Mouse (Mus musculus): ENCODE results near the gene Cgrrf1. TPM values are rescaled to one million over a fixed set of nuclear protein-coding genes. Genes with fewer than 3 reads are reported as not detected.
"Not testable (repeated sequence)": the region's sequence is repeated elsewhere in the genome, so short reads cannot be mapped to it uniquely, and the experiment has no call there.

The Cgrrf1 gene
- polyA plus RNA-seq, 1 experiment: 28.7 TPM

DNA sequence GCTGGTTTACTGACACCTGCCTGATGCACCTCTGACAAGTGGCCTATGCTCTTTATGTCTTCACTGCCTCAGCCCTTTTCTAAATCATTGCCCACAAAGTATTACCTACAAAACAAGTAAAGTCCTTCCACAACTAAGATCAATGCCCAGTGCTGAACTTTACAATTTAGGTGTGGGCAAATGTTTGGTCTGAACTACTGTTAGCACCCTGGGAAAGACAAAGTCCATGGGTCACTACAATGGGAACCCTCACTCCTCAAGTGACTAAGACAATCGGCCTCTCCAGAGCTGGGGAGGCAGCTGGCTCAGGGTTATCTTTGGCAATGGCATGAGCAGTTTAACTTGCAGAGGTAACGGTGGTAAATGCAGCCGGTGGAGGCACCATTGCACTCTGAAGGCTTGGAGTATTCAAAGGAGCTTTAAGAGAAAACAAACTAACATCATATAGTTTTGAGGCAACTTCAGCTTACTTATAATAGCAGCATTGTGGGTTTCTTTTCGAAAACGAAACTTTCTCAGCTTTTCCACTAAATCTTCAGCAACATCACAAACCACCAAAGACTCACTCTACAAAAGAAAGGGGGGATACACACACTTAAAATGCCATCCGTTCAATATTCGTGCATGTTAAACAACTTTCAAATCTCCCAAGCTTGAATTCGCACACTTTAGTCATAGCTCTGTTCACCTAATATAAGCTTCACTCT is 14.9 kb upstream of the Cgrrf1 start:
- TF ChIP-seq MYOG (IDR thresholded peaks at IDR 0.05; ENCODE audit: control insufficient read depth, extremely low read depth, insufficient read length): no peak
- H3ac ChIP-seq (ENCODE audit: control insufficient read depth, insufficient read length, low read depth): no peak overlapping the region
- no peaks in the 10 kb centered on the region for H3K27me3 ChIP-seq (ENCODE audit: control insufficient read depth, insufficient read depth, insufficient read length)
- no peak overlapping the region for H3K4me3 ChIP-seq (ENCODE audit: insufficient read depth, poor library complexity, severe bottlenecking)
- H3K36me3 ChIP-seq (ENCODE audit: control insufficient read depth, insufficient read depth): peaks cover 46% of the 10 kb centered on the region
- peaks cover 99% of the 10 kb centered on the region for H3K79me2 ChIP-seq (ENCODE audit: control insufficient read depth, insufficient read depth)
- peaks cover 70% of the 10 kb centered on the region for H3K79me3 ChIP-seq (ENCODE audit: low read depth)

- no peak overlapping the region for H3ac ChIP-seq (ENCODE audit: control insufficient read depth, insufficient read length, low read depth)
- no peak overlapping the region for H3K4me3 ChIP-seq (ENCODE audit: insufficient read depth, poor library complexity, severe bottlenecking)
- H3K27me3 ChIP-seq (ENCODE audit: control insufficient read depth, insufficient read depth, insufficient read length): no peaks in the 10 kb centered on the region
- TF ChIP-seq MYOG (IDR thresholded peaks at IDR 0.05; ENCODE audit: control insufficient read depth, extremely low read depth, insufficient read length) (no peak), MAX (IDR thresholded peaks at IDR 0.05) (no peak), CTCF (IDR thresholded peaks at IDR 0.05; ENCODE audit: control insufficient read depth, insufficient read depth, insufficient read length) (no peak), FOSL1 (IDR thresholded peaks at IDR 0.05; ENCODE audit: insufficient read depth, low read length, poor library complexity, severe bottlenecking) (no peak)
- peaks cover 30% of the 10 kb centered on the region for H3K36me3 ChIP-seq (ENCODE audit: control insufficient read depth, insufficient read depth)
- peaks cover 82% of the 10 kb centered on the region for H3K79me2 ChIP-seq (ENCODE audit: control insufficient read depth, insufficient read depth)
- H3K79me3 ChIP-seq (ENCODE audit: low read depth): peaks cover 63% of the 10 kb centered on the region
Measured at GRCm38 (mm10) chr14:46818743-46819142, 13.2 kb upstream of the Cgrrf1 start.

DNA sequence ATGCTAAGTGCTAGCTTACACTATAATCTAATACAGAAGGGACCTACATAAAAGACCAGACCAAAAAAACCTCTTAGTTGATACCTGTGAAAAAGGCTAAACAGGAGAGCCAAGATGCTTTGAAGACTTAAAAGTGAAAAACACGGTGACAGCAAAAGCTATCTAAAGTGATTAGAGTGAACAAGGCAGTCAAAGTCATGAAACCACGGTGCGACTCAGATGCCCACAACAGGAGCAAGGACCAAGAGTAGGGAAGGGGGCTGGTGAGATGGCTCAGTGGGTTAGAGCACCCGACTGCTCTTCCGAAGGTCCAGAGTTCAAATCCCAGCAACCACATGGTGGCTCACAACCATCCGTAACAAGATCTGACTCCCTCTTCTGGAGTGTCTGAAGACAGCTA is 12.0 kb upstream of the Cgrrf1 start:
- Histone ChIP-seq H3K36me3 (ENCODE audit: control insufficient read depth, insufficient read depth) (peaks cover 20% of the 10 kb centered on the region), H3K79me3 (ENCODE audit: low read depth) (peaks cover 58% of the 10 kb centered on the region), H3K79me2 (ENCODE audit: control insufficient read depth, insufficient read depth) (peaks cover 70% of the 10 kb centered on the region)
- not testable (repeated sequence) for H3ac ChIP-seq (ENCODE audit: control insufficient read depth, insufficient read length, low read depth); H3K27me3 ChIP-seq (ENCODE audit: control insufficient read depth, insufficient read depth, insufficient read length); H3K4me3 ChIP-seq (ENCODE audit: insufficient read depth, poor library complexity, severe bottlenecking)

DNA sequence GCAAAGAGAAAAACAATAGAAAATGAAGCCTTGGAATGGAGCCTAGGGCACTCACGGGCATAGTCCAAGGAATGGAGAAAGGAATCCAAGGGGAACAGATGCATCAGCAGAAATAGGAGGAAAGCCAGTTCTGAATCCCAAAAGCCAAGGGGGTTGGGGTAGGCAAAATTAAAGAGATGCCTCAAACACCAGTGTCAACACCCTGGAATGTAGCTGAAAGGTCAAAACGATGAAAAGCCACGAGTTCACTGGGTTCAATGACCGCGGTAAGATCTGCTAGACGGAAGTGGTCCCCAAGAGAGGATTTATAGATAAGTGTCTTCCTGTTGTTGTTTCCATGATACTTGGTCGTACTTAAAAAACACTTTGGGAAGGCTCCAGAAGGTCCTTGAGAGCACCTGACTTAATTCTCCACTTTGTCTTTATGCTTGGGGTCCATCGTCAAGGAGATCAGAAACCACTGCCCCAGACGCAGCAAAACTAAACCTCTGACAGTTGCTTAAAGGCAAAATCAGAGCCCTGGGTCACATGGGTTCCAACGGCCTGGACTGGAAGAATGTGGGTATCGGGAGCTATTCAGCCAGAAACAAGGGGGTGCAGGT is 10.6 kb upstream of the Cgrrf1 start:
- Histone ChIP-seq H3K27me3 (ENCODE audit: control insufficient read depth, insufficient read depth, insufficient read length) (no peaks in the 10 kb centered on the region), H3K36me3 (ENCODE audit: control insufficient read depth, insufficient read depth) (peaks cover 11% of the 10 kb centered on the region), H3ac (ENCODE audit: control insufficient read depth, insufficient read length, low read depth) (peak overlapping the region; percentile 99), H3K4me3 (ENCODE audit: insufficient read depth, poor library complexity, severe bottlenecking) (peak overlapping the region; percentile 87), H3K79me2 (ENCODE audit: control insufficient read depth, insufficient read depth) (peaks cover 56% of the 10 kb centered on the region), H3K79me3 (ENCODE audit: low read depth) (peaks cover 47% of the 10 kb centered on the region)
- TF ChIP-seq FOSL1 (IDR thresholded peaks at IDR 0.05; ENCODE audit: insufficient read depth, low read length, poor library complexity, severe bottlenecking) (no peak), USF1 (IDR thresholded peaks at IDR 0.05; ENCODE audit: low read depth) (peak; percentile 52)

GRCm38 (mm10) chr14:46821873-46822716 is 9.8 kb upstream of the Cgrrf1 start, which contains the start of gene Gmfb:
Gene Gmfb (minus strand): TSS chr14:46822242.
- H3K4me3 ChIP-seq (ENCODE audit: insufficient read depth, poor library complexity, severe bottlenecking): peak within 1 kb of the TSS; percentile 87
- peaks cover 49% of the 10 kb centered on the region for H3K79me2 ChIP-seq (ENCODE audit: control insufficient read depth, insufficient read depth)
- H3K79me3 ChIP-seq (ENCODE audit: low read depth): peaks cover 41% of the 10 kb centered on the region
- H3ac ChIP-seq (ENCODE audit: control insufficient read depth, insufficient read length, low read depth): peak within 1 kb of the TSS; percentile 99
- H3K36me3 ChIP-seq (ENCODE audit: control insufficient read depth, insufficient read depth): peaks cover 4% of the 10 kb centered on the region
- no peak for TF ChIP-seq FOSL1 (IDR thresholded peaks at IDR 0.05; ENCODE audit: insufficient read depth, low read length, poor library complexity, severe bottlenecking)
- peak; percentile 96 for TF ChIP-seq MAX (IDR thresholded peaks at IDR 0.05)
- peak; percentile 86 for TF ChIP-seq USF1 (IDR thresholded peaks at IDR 0.05; ENCODE audit: low read depth)
- no peak for TF ChIP-seq CTCF (IDR thresholded peaks at IDR 0.05; ENCODE audit: control insufficient read depth, insufficient read depth, insufficient read length)
- no peak for TF ChIP-seq MYOD1 (IDR thresholded peaks at IDR 0.05; ENCODE audit: control insufficient read depth, insufficient read length, low read depth)
- TF ChIP-seq MYOG (IDR thresholded peaks at IDR 0.05; ENCODE audit: control insufficient read depth, extremely low read depth, insufficient read length): no peak
- no peaks in the 10 kb centered on the region for H3K27me3 ChIP-seq (ENCODE audit: control insufficient read depth, insufficient read depth, insufficient read length)

DNA sequence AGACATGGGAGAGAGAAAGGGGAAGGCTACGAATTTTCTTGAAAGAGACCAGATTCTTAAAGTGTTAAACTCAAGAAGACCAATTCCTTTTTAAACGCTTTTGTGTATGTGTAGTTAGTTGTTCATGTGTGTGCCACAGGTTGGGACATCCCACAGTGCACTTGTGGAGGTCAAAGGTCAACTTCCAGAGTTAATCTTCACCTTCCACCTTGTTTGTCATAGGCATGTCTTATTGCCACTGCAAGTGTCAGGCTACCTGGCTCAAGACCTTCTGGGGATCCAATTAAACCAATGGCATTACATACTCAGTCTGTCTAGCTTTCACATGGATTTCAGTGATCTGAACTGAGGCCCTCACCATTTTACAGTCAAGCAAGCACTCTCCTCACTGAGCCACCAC is 7.9 kb upstream of the Cgrrf1 start:
- no peaks in the 10 kb centered on the region for H3K27me3 ChIP-seq (ENCODE audit: control insufficient read depth, insufficient read depth, insufficient read length)
- peaks cover 25% of the 10 kb centered on the region for H3K79me3 ChIP-seq (ENCODE audit: low read depth)
- H3K79me2 ChIP-seq (ENCODE audit: control insufficient read depth, insufficient read depth): peaks cover 30% of the 10 kb centered on the region
- H3ac ChIP-seq (ENCODE audit: control insufficient read depth, insufficient read length, low read depth): no peak overlapping the region
- H3K36me3 ChIP-seq (ENCODE audit: control insufficient read depth, insufficient read depth): no peaks in the 10 kb centered on the region
- TF ChIP-seq CTCF (IDR thresholded peaks at IDR 0.05; ENCODE audit: control insufficient read depth, insufficient read depth, insufficient read length) (no peak), CEBPB (IDR thresholded peaks at IDR 0.05; ENCODE audit: low read depth) (no peak), FOSL1 (IDR thresholded peaks at IDR 0.05; ENCODE audit: insufficient read depth, low read length, poor library complexity, severe bottlenecking) (no peak), MYOG (IDR thresholded peaks at IDR 0.05; ENCODE audit: control insufficient read depth, extremely low read depth, insufficient read length) (no peak), MYOD1 (IDR thresholded peaks at IDR 0.05; ENCODE audit: control insufficient read depth, insufficient read length, low read depth) (no peak), USF1 (IDR thresholded peaks at IDR 0.05; ENCODE audit: low read depth) (no peak), MAX (IDR thresholded peaks at IDR 0.05) (no peak)
- H3K4me3 ChIP-seq (ENCODE audit: insufficient read depth, poor library complexity, severe bottlenecking): no peak overlapping the region

Data from C2C12 (cell line).